ENCODE assay signal across 9 mouse cellular contexts in the genomic region with DNA sequence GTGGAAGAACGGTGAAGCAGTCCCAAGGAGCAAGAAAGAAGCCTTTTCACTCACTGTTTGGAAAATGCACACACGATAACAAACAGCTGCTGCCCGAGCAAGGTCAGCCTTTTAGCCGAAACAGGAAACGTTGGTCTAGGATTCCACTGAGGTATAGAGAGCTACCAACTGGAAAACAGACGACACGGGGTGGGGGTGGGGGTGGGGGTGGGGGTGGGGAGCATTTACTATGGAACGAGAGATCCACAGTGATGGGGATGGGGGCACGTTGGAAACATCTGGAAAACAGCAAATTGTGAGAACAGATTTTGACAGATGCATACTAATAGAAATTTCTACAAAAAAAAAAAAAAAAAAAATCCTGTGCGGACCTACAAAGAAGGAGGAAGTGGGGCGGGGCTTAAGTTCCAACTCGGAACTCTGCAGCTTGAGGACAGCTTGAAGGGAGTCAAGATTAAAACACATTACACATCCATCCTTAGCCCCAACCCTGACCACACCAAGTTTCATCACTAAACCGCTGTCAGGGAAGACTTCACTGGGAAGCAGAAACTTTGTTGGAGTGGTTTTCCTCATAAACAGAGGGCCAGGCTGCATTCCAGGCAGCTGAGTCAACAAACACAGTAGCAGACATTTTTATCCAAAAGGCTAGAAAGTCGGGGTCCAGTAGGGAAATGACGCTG.
DNase-seq lines count a peak whose midpoint lies in the region; ATAC-seq lines count a peak whose summit lies in the region.
"Had no signal": no experiment of that assay in that cellular context is flagged by ENCODE, and none has a peak within 500 bp of the region (broad histone marks: within the 10 kb centered on the region; RNA-seq: fewer than 3 reads in every experiment).

No protein-coding gene starts in this region.

- H3K27me3 ChIP-seq in kidney, embryonic 16.5 days (ENCODE audit: insufficient read depth, low read length): no peaks in the 10 kb centered on the region
- H3K27me3 ChIP-seq in heart, embryonic 14.5 days (ENCODE audit: control insufficient read depth, insufficient read depth, low read length): no peaks in the 10 kb centered on the region

- no peak overlapping the region for H3K9ac ChIP-seq in kidney, embryonic 16.5 days (replicated peaks; ENCODE audit: low read length)
- H3K9ac ChIP-seq in heart, embryonic 14.5 days (ENCODE audit: low read length): no peak overlapping the region

- no peak overlapping the region for H3K4me3 ChIP-seq in kidney, embryonic 16.5 days (ENCODE audit: low read length)
- no peak overlapping the region for H3K4me3 ChIP-seq in heart, embryonic 14.5 days (ENCODE audit: control insufficient read depth in 1 of 2, insufficient read depth in 1 of 2, low read depth in 1 of 2, low read length in 2 of 2)
- H3K4me3 ChIP-seq: midbrain, embryonic 10.5 days had no signal

- DNase-seq in kidney, adult 11 months: no peak
- DNase-seq in R1 (ENCODE audit: low read depth, low spot score): peak; percentile 48
- peak; percentile 8 for DNase-seq in lung, postnatal 14 days
- no peak for DNase-seq in layer of hippocampus, postnatal 14 days (ENCODE audit: low spot score in 2 of 2)
- no peak for DNase-seq in yolk sac, embryonic 10.5 days (ENCODE audit: low spot score)
- DNase-seq in ovary, postnatal 36 days (ENCODE audit: low spot score): no peak

- 43% methylated on average over 15 of the region's 15 CpGs for WGBS in kidney, embryonic 16.5 days
- WGBS in heart, embryonic 14.5 days: 54% methylated on average over 15 of the region's 15 CpGs

- peak overlapping the region; percentile 67 for H3K27ac ChIP-seq in kidney, embryonic 16.5 days (ENCODE audit: low read length)
- peak overlapping the region; percentile 70 to 79 for H3K27ac ChIP-seq in heart, embryonic 14.5 days (replicated peaks in 1 of 2; ENCODE audit: control insufficient read depth in 1 of 2, insufficient read depth in 1 of 2, low read depth in 2 of 2, low read length in 2 of 2)
- H3K27ac ChIP-seq: midbrain, embryonic 10.5 days had no signal

- 0 out of 2 replicates have a peak, but pooled peaks cover 2% of the 10 kb centered on the region for H3K4me1 ChIP-seq in kidney, embryonic 16.5 days (ENCODE audit: insufficient read depth, low read length)
- peaks cover 0 to 5% of the 10 kb centered on the region in 2 experiments; a peak in 1 of 4 replicates for H3K4me1 ChIP-seq in heart, embryonic 14.5 days (ENCODE audit: control insufficient read depth in 2 of 2, insufficient read depth in 2 of 2, low read length in 2 of 2)
- H3K4me1 ChIP-seq: midbrain, embryonic 10.5 days had no signal

- no peaks in the 10 kb centered on the region for H3K9me3 ChIP-seq in kidney, embryonic 16.5 days (ENCODE audit: low read length)
- H3K9me3 ChIP-seq in heart, embryonic 14.5 days (ENCODE audit: control insufficient read depth, low read length): no peaks in the 10 kb centered on the region
- H3K9me3 ChIP-seq: midbrain, embryonic 10.5 days had no signal

- no peak overlapping the region for H3K4me2 ChIP-seq in kidney, embryonic 16.5 days (replicated peaks; ENCODE audit: low read depth, low read length)
- H3K4me2 ChIP-seq in heart, embryonic 14.5 days (ENCODE audit: low read length): peak overlapping the region; percentile 23; the same call in 1 of the 2 replicates

- ATAC-seq in kidney, embryonic 16.5 days (ENCODE audit: low FRiP score, low TSS enrichment): peak; percentile 35; the same call in 1 of the 2 replicates
- no peak for ATAC-seq in heart, embryonic 14.5 days (ENCODE audit: insufficient number of reproducible peaks, insufficient read depth, low FRiP score, low read depth)

- no peaks in the 10 kb centered on the region for H3K36me3 ChIP-seq in kidney, embryonic 16.5 days (ENCODE audit: insufficient read depth, low read length)
- no peaks in the 10 kb centered on the region for H3K36me3 ChIP-seq in heart, embryonic 14.5 days (ENCODE audit: control insufficient read depth, insufficient read depth, low read length)
- H3K36me3 ChIP-seq: midbrain, embryonic 10.5 days had no signal

Comparison
In these comparisons a context has a peak if more than half of its experiments do, and no peak if none do; other contexts are left out.
1. DNase-seq: peak in R1 (single experiment) and lung, postnatal 14 days (single experiment); none in kidney, adult 11 months (single experiment), layer of hippocampus, postnatal 14 days (0 of 2), yolk sac, embryonic 10.5 days (single experiment) and ovary, postnatal 36 days (single experiment).